Mouse (Mus musculus) heart, adult 2 months (tissue): ENCODE measurements around the gene Krtap26-1. TPM values are rescaled to one million over a fixed set of nuclear protein-coding genes. Genes with fewer than 3 reads are reported as not detected.
A peak's percentile ranks its signal among the peaks of the same experiment; 100 is the strongest.

Source experiments
- DNase-seq, 2 experiments: peaks; one replicate each; pipeline ENCODE4 v3.0.0; 2021
- H3K27ac ChIP-seq: fragments of 200-600 bp; 2 replicates; pipeline ENCODE4 v1.8.1; 2022
- H3K27me3 ChIP-seq: fragments of 200-500 bp; 2 replicates; pipeline ENCODE4 v1.6.1; 2012; ENCODE audit warnings: mild to moderate bottlenecking, low read length, inconsistent platforms, mixed read lengths; ENCODE audit not compliant: control insufficient read depth, insufficient read depth
- H3K36me3 ChIP-seq: fragments of 200-500 bp; 2 replicates; pipeline ENCODE4 v1.6.1; 2012; ENCODE audit warnings: low read length, inconsistent platforms; ENCODE audit not compliant: control insufficient read depth, insufficient read depth
- H3K4me1 ChIP-seq: fragments of 200-500 bp; 2 replicates; pipeline ENCODE4 v1.6.1; 2011; ENCODE audit warnings: low read length; ENCODE audit not compliant: control insufficient read depth, insufficient read depth
- H3K4me3 ChIP-seq: fragments of 200-600 bp; 2 replicates; pipeline ENCODE4 v1.8.1; 2022
- H3K79me2 ChIP-seq: fragments of 200-500 bp; replicated peaks from 2 replicates; pipeline ENCODE4 v1.6.1; 2012; ENCODE audit warnings: mild to moderate bottlenecking, inconsistent platforms, low read length, moderate library complexity, mixed read lengths; ENCODE audit not compliant: control insufficient read depth, insufficient read depth
- H3K9ac ChIP-seq: fragments of 200-500 bp; 2 replicates; pipeline ENCODE4 v1.6.1; 2012; ENCODE audit warnings: low read depth, mild to moderate bottlenecking, control low read depth, inconsistent platforms, low read length, mixed read lengths
- CTCF ChIP-seq: fragments of 200-600 bp; IDR thresholded peaks from 2 replicates; pipeline ENCODE4 v1.8.1; 2022; ENCODE audit warnings: antibody characterized with exemption, mild to moderate bottlenecking, moderate library complexity
- EP300 ChIP-seq: fragments of 200-500 bp; IDR thresholded peaks from 2 replicates; pipeline ENCODE4 v1.6.1; 2011; ENCODE audit warnings: low read depth, low read length, control low read depth; ENCODE audit not compliant: insufficient read depth
- POLR2A ChIP-seq: fragments of 200-500 bp; IDR thresholded peaks from 2 replicates; pipeline ENCODE4 v1.6.1; 2011; ENCODE audit warnings: mild to moderate bottlenecking, low read depth, low read length, control low read depth; ENCODE audit not compliant: insufficient read depth
- WGBS: fragments of 180-500 bp; shearing (Covaris S2); methylation state at CpG from one replicate; pipeline ENCODE4 v1.1.7; 2018; 5-methylcytosine and 5-hydroxymethylcytosine counted together
- intact Hi-C: fragments of 180-260 bp; cut with DNase I; formaldehyde crosslinking; loops from one replicate; pipeline ENCODE4 v1.15.1; 2025
- polyA plus RNA-seq: library from polyadenylated mRNA; depleted of rRNA; stranded (reverse); fragments of >200 nt; gene quantifications from 2 replicates; pipeline ENCODE4 v1.2.3, GENCODE M21; 2012
- total RNA-seq, 2 experiments: library from RNA; stranded (reverse); gene quantifications; 2 replicates each; pipeline ENCODE4 v1.2.3; 2021

The Krtap26-1 gene
- total and polyA plus RNA-seq, 3 experiments = not detected

DNA sequence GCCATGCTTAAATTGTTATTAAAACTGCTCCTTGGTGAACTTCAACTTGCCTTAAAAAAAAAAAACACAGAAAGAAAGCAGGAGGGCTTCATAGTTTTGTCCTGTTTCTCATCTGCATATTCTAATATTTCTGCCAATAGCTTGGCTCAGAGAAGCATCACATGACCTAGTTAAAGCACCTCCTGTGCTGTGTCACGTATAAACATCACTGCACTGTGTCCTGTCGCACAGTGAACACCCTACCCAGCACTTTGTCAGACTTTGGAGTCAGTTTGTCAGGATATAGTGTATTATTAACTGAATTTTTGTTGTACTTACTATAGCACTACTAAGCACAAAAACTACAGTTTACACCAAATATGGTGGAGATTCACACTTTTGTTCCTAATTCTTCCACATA, 4.4 kb upstream of the Krtap26-1 start:
- H3K36me3 ChIP-seq = no peaks in the 10 kb centered on the region
- WGBS = 52% methylated on average over 2 of the region's 2 CpGs
- no peak overlapping the region for H3K27ac ChIP-seq
- no peak overlapping the region for H3K9ac ChIP-seq
- TF ChIP-seq EP300 = no peak
- no peak for TF ChIP-seq CTCF
- TF ChIP-seq POLR2A = no peak
- no peaks in the 10 kb centered on the region for H3K27me3 ChIP-seq
- intact Hi-C loops = no loop called here
- H3K4me1 ChIP-seq = no peaks in the 10 kb centered on the region
- no peak for DNase-seq
- no peaks in the 10 kb centered on the region for H3K79me2 ChIP-seq
- no peak overlapping the region for H3K4me3 ChIP-seq

DNA sequence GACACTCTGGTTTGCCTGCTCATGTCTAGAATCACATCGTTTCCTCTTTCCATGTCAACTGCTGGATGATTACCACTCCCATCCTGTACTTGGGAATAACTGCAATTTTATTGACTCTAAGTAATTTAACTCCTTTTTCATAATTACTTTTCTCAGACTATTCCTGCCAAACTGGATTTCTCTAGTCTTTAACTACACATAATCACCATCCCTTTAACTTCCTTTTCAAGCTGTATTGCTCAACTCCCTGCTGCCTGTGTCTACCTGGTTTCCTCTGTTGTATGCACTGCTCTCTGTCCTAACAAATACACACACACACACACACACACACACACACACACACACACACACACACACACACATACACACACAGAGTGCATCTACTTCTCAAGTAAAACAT, 3.5 kb upstream of the Krtap26-1 start:
- TF ChIP-seq CTCF = no peak
- TF ChIP-seq POLR2A = no peak
- no peak for TF ChIP-seq EP300
- Histone ChIP-seq H3K79me2 (no peaks in the 10 kb centered on the region), H3K4me1 (no peaks in the 10 kb centered on the region), H3K4me3 (no peak overlapping the region), H3K27ac (no peak overlapping the region), H3K36me3 (no peaks in the 10 kb centered on the region), H3K27me3 (no peaks in the 10 kb centered on the region), H3K9ac (no peak overlapping the region)
- DNase-seq = no peak
- 44% methylated on average over 1 of the region's 1 CpGs for WGBS
- intact Hi-C loops = no loop called here

DNA sequence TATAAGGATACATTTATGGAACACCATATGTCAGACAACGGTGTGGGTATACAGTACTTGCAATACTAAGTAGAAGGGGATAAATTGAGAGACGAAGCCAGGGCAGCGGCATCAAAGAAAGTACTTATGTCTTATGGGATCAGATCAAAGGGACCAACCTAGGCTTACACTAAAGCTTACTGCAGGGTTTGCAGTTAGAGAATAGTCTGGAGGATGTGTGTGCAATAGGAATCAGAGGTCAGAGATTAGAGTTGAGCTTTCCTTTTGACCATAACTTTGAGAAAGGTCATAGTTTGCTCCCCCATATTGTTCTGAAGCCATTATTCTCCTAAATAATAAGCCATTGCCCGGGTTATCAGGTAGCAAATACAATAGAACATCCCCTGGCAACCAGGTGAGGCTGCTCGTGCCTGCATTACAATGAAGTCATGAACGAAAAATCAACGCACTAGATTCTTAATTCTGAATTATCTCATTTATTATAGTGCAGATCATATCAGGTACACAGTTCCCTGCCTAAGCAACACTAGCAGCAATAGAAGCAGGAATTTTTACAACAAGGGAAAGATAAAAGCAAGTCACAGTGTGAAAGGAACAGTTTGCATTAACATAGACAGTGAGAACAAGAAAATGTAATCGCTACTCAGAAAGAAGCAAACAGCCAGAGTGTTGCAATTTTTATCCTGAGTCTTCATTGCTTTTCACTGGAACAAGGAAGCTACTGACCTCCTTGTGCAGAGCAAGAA, 1.1 kb downstream of the Krtap26-1 start:
- Histone ChIP-seq H3K36me3 (no peaks in the 10 kb centered on the region), H3K4me1 (no peaks in the 10 kb centered on the region), H3K27me3 (no peaks in the 10 kb centered on the region), H3K27ac (no peak overlapping the region), H3K4me3 (no peak overlapping the region), H3K79me2 (no peaks in the 10 kb centered on the region), H3K9ac (no peak overlapping the region)
- 83% methylated on average over 8 of the region's 8 CpGs for WGBS
- intact Hi-C loops = no loop called here
- TF ChIP-seq POLR2A = no peak
- TF ChIP-seq CTCF = no peak
- TF ChIP-seq EP300 = no peak
- DNase-seq = no peak

DNA sequence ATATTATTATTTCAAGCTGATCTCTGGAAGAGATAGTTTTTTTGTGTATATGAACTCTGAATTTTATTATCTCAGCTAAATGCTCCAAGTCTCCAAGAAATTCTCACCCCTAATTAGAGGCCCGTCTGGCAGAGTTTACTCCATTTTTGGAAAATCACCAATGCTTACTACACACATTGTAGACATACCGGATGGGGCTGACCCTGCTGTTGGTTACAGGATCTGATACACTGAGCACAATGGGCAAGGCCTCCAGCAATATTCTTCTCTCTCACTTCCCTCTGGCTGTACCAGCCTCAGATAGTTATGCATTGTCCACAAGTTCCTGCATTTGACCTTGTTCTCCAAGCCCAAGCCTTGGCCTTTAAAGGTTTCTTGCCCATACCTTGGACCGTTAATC, 7.5 kb downstream of the Krtap26-1 start:
- Histone ChIP-seq H3K4me3 (no peak overlapping the region), H3K27me3 (no peaks in the 10 kb centered on the region), H3K79me2 (no peaks in the 10 kb centered on the region), H3K9ac (no peak overlapping the region), H3K36me3 (no peaks in the 10 kb centered on the region), H3K4me1 (no peaks in the 10 kb centered on the region), H3K27ac (no peak overlapping the region)
- intact Hi-C loops = no loop called here
- 73% methylated on average over 3 of the region's 3 CpGs for WGBS
- no peak for DNase-seq
- no peak for TF ChIP-seq POLR2A
- TF ChIP-seq EP300 = no peak
- no peak for TF ChIP-seq CTCF

GRCm38 (mm10) chr16:88635142-88635541, 12.5 kb downstream of the Krtap26-1 start:
- intact Hi-C loops = no loop called here
- Histone ChIP-seq H3K27me3 (no peaks in the 10 kb centered on the region), H3K9ac (no peak overlapping the region), H3K4me1 (no peaks in the 10 kb centered on the region), H3K27ac (no peak overlapping the region), H3K79me2 (no peaks in the 10 kb centered on the region), H3K36me3 (no peaks in the 10 kb centered on the region), H3K4me3 (no peak overlapping the region)
- TF ChIP-seq EP300 = no peak
- no peak for TF ChIP-seq POLR2A
- no peak for TF ChIP-seq CTCF
- DNase-seq = peak in 1 of 2 experiments; percentile 15
- 40% methylated on average over 4 of the region's 4 CpGs for WGBS

DNA sequence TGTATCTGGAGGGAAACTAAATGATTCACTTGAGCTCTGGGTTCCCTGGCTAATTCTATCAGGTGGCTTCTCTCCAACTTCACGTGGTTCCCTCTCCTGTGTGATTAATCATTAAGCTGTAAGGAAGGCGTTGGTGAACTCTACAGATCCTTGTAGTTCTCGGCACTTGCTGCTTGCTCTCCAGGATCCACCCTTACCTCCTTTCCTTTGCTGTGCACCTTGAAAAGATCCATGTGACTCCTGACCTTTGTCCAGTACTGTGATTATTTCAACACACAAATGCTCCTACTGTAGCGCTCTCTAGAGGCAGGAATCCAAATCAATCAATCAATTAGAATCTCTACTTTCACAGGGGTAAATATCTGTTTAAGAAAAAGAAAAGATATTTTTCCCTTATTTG, 16.1 kb downstream of the Krtap26-1 start:
- TF ChIP-seq CTCF (no peak), EP300 (no peak), POLR2A (no peak)
- intact Hi-C loops = no loop called here
- H3K36me3 ChIP-seq = no peaks in the 10 kb centered on the region
- no peak for DNase-seq
- H3K4me1 ChIP-seq = no peaks in the 10 kb centered on the region
- H3K27ac ChIP-seq = no peak overlapping the region
- H3K27me3 ChIP-seq = no peaks in the 10 kb centered on the region
- 75% methylated on average over 4 of the region's 4 CpGs for WGBS
- no peak overlapping the region for H3K4me3 ChIP-seq
- no peaks in the 10 kb centered on the region for H3K79me2 ChIP-seq
- H3K9ac ChIP-seq = no peak overlapping the region
